Mouse (Mus musculus): Measurements from ENCODE around the gene Cox4i2.

The Cox4i2 gene

GRCm38 (mm10) chr2:152753944-152754711, at the start of gene Cox4i2:
Cox4i2 (plus strand) TSS chr2:152754173.
- DNase-seq (ENCODE audit: low spot score) = no peak

GRCm38 (mm10) chr2:152704256-152704605, 49.7 kb upstream of the Cox4i2 start:
- no peak for DNase-seq (ENCODE audit: low spot score)

GRCm38 (mm10) chr2:152704811-152705370, 49.1 kb upstream of the Cox4i2 start:
- no peak for DNase-seq (ENCODE audit: low spot score)

GRCm38 (mm10) chr2:152705993-152706571, 47.9 kb upstream of the Cox4i2 start:
- DNase-seq (ENCODE audit: low spot score) = peak; percentile 89

- no peak for DNase-seq (ENCODE audit: low spot score)
These were observed 46.8 kb upstream of the Cox4i2 start for GRCm38 (mm10) chr2:152707186-152707585.

- DNase-seq (ENCODE audit: low spot score) = peak; percentile 97
These were observed 46.3 kb upstream of the Cox4i2 start for GRCm38 (mm10) chr2:152707627-152708026.

GRCm38 (mm10) chr2:152709066-152709465, 44.9 kb upstream of the Cox4i2 start:
- DNase-seq (ENCODE audit: low spot score) = no peak

GRCm38 (mm10) chr2:152716241-152716772, 37.7 kb upstream of the Cox4i2 start:
- no peak for DNase-seq (ENCODE audit: low spot score)

GRCm38 (mm10) chr2:152717652-152718051, 36.3 kb upstream of the Cox4i2 start:
- no peak for DNase-seq (ENCODE audit: low spot score)

GRCm38 (mm10) chr2:152718076-152718475, 35.9 kb upstream of the Cox4i2 start:
- DNase-seq (ENCODE audit: low spot score) = no peak

GRCm38 (mm10) chr2:152723651-152724331, 30.2 kb upstream of the Cox4i2 start:
- peak; percentile 70 for DNase-seq (ENCODE audit: low spot score)

- DNase-seq (ENCODE audit: low spot score) = no peak
These were observed 29.6 kb upstream of the Cox4i2 start for GRCm38 (mm10) chr2:152724332-152724723.

- no peak for DNase-seq (ENCODE audit: low spot score)
These were observed 28.7 kb upstream of the Cox4i2 start for GRCm38 (mm10) chr2:152725178-152725750.

- DNase-seq (ENCODE audit: low spot score) = no peak
These were observed 27.8 kb upstream of the Cox4i2 start for GRCm38 (mm10) chr2:152726213-152726612.

GRCm38 (mm10) chr2:152726751-152727335, 27.1 kb upstream of the Cox4i2 start:
- DNase-seq (ENCODE audit: low spot score) = no peak

- DNase-seq (ENCODE audit: low spot score) = no peak
These were observed 26.0 kb upstream of the Cox4i2 start for GRCm38 (mm10) chr2:152727795-152728510.

- DNase-seq (ENCODE audit: low spot score) = no peak
These were observed 25.4 kb upstream of the Cox4i2 start for GRCm38 (mm10) chr2:152728594-152728993.

GRCm38 (mm10) chr2:152729013-152729635, 24.8 kb upstream of the Cox4i2 start:
- no peak for DNase-seq (ENCODE audit: low spot score)

- DNase-seq (ENCODE audit: low spot score) = peak; percentile 80
These were observed 24.3 kb upstream of the Cox4i2 start for GRCm38 (mm10) chr2:152729636-152730020.

- no peak for DNase-seq (ENCODE audit: low spot score)
These were observed 20.8 kb upstream of the Cox4i2 start for GRCm38 (mm10) chr2:152733201-152733600.

GRCm38 (mm10) chr2:152734501-152734900, 19.5 kb upstream of the Cox4i2 start:
- no peak for DNase-seq (ENCODE audit: low spot score)

Measured in testis, postnatal 10 days (tissue).